Mouse (Mus musculus) heart, embryonic 16.5 days (tissue): ENCODE measurements around the gene Vsx2. TPM values are rescaled to one million over a fixed set of nuclear protein-coding genes. Genes with fewer than 3 reads are reported as not detected.

Experiments
- ATAC-seq: fragments of 200-750 bp; cut with Nextera tagmentation; replicated peaks from 2 replicates; pipeline ENCODE4 v1.8.0; 2017; ENCODE audit warnings: moderate number of reproducible peaks; ENCODE audit not compliant: insufficient read depth, low FRiP score; ENCODE audit errors: extremely low read depth
- H3K27ac ChIP-seq: fragments of 300-500 bp; sonication (generic); 2 replicates; pipeline ENCODE4 v1.5.1; 2014; ENCODE audit warnings: mild to moderate bottlenecking, low read length, control low read depth, moderate library complexity
- H3K27me3 ChIP-seq: fragments of 300-500 bp; sonication (generic); 2 replicates; pipeline ENCODE4 v1.6.1; 2014; ENCODE audit warnings: low read length, mixed read lengths; ENCODE audit not compliant: control insufficient read depth, insufficient read depth
- H3K36me3 ChIP-seq: fragments of 300-500 bp; sonication (generic); 2 replicates; pipeline ENCODE4 v1.6.1; 2014; ENCODE audit not compliant: control insufficient read depth, insufficient read depth
- H3K4me1 ChIP-seq: fragments of 300-500 bp; sonication (generic); 2 replicates; pipeline ENCODE4 v1.6.1; 2014; ENCODE audit warnings: low read length, mixed read lengths; ENCODE audit not compliant: control insufficient read depth, insufficient read depth
- H3K4me2 ChIP-seq: fragments of 300-500 bp; sonication (generic); 2 replicates; pipeline ENCODE4 v1.6.1; 2014; ENCODE audit warnings: low read depth, mild to moderate bottlenecking, control low read depth, low read length
- H3K4me3 ChIP-seq: fragments of 300-500 bp; sonication (generic); 2 replicates; pipeline ENCODE4 v1.5.1; 2014; ENCODE audit warnings: mild to moderate bottlenecking, control low read depth, low read length
- H3K9ac ChIP-seq: fragments of 300-500 bp; sonication (generic); 2 replicates; pipeline ENCODE4 v1.6.1; 2014; ENCODE audit warnings: low read length, control low read depth
- H3K9me3 ChIP-seq: fragments of 300-500 bp; sonication (generic); replicated peaks from 2 replicates; pipeline ENCODE4 v1.6.1; 2016; ENCODE audit warnings: low read length; ENCODE audit not compliant: control insufficient read depth
- WGBS: fragments of 180-500 bp; shearing (Covaris S2); extraction: QIAGEN DNeasy Blood & Tissue Kit; methylation state at CpG from one replicate; pipeline ENCODE4 v1.1.7; 2014; 5-methylcytosine and 5-hydroxymethylcytosine counted together
- polyA plus RNA-seq: library from polyadenylated mRNA; unstranded; fragments of >200 nt; fragmentation: Nextera tagmentation; extraction: Ambion mirVana; gene quantifications from 2 replicates; pipeline ENCODE4 v1.2.1, GENCODE M21; 2015

Gene Vsx2
- not detected in 2 replicates for polyA plus RNA-seq

GRCm38 (mm10) chr12:84569336-84569970 is at the start of gene Vsx2:
Gene Vsx2 (plus strand): TSS chr12:84569762.
- 2% methylated on average over 25 of the region's 25 CpGs for WGBS
- ATAC-seq = no peak; the same call in 1 of the 2 replicates
- H3K27ac ChIP-seq = no peak within 1 kb of the TSS
- peak within 1 kb of the TSS; percentile 26; the same call in 1 of the 2 replicates for H3K9ac ChIP-seq
- peak within 1 kb of the TSS; percentile 47 for H3K4me2 ChIP-seq
- H3K36me3 ChIP-seq = no peaks in the 10 kb centered on the region
- peaks cover 66% of the 10 kb centered on the region for H3K27me3 ChIP-seq
- peaks cover 20% of the 10 kb centered on the region for H3K4me1 ChIP-seq
- peak within 1 kb of the TSS; percentile 36 for H3K4me3 ChIP-seq
- no peaks in the 10 kb centered on the region for H3K9me3 ChIP-seq

GRCm38 (mm10) chr12:84523728-84524127 is 45.8 kb upstream of the Vsx2 start:
- 68% methylated on average over 3 of the region's 3 CpGs for WGBS
- Histone ChIP-seq H3K36me3 (no peaks in the 10 kb centered on the region), H3K9me3 (no peaks in the 10 kb centered on the region), H3K4me2 (no peak overlapping the region), H3K9ac (no peak overlapping the region), H3K27me3 (no peaks in the 10 kb centered on the region), H3K27ac (no peak overlapping the region), H3K4me1 (no peaks in the 10 kb centered on the region), H3K4me3 (no peak overlapping the region)
- no peak for ATAC-seq

GRCm38 (mm10) chr12:84524147-84525050 is 45.2 kb upstream of the Vsx2 start:
- H3K4me3 ChIP-seq = no peak overlapping the region
- WGBS = 66% methylated on average over 11 of the region's 11 CpGs
- no peaks in the 10 kb centered on the region for H3K36me3 ChIP-seq
- H3K9me3 ChIP-seq = no peaks in the 10 kb centered on the region
- H3K9ac ChIP-seq = no peak overlapping the region
- no peak for ATAC-seq
- H3K4me2 ChIP-seq = no peak overlapping the region
- H3K27ac ChIP-seq = no peak overlapping the region
- no peaks in the 10 kb centered on the region for H3K4me1 ChIP-seq
- no peaks in the 10 kb centered on the region for H3K27me3 ChIP-seq

- no peaks in the 10 kb centered on the region for H3K27me3 ChIP-seq
- H3K9ac ChIP-seq = no peak overlapping the region
- ATAC-seq = no peak
- H3K4me3 ChIP-seq = no peak overlapping the region
- H3K4me2 ChIP-seq = no peak overlapping the region
- 80% methylated on average over 12 of the region's 12 CpGs for WGBS
- no peaks in the 10 kb centered on the region for H3K36me3 ChIP-seq
- no peaks in the 10 kb centered on the region for H3K9me3 ChIP-seq
- H3K27ac ChIP-seq = no peak overlapping the region
- H3K4me1 ChIP-seq = no peaks in the 10 kb centered on the region
Measured at GRCm38 (mm10) chr12:84525422-84525821, 44.1 kb upstream of the Vsx2 start.

- ATAC-seq = no peak
- no peaks in the 10 kb centered on the region for H3K27me3 ChIP-seq
- no peaks in the 10 kb centered on the region for H3K4me1 ChIP-seq
- no peak overlapping the region for H3K9ac ChIP-seq
- no peaks in the 10 kb centered on the region for H3K9me3 ChIP-seq
- H3K4me3 ChIP-seq = no peak overlapping the region
- no peak overlapping the region for H3K27ac ChIP-seq
- WGBS = 76% methylated on average over 5 of the region's 5 CpGs
- H3K36me3 ChIP-seq = no peaks in the 10 kb centered on the region; the same call in 1 of the 2 replicates
- no peak overlapping the region for H3K4me2 ChIP-seq
Measured at GRCm38 (mm10) chr12:84530426-84530825, 39.1 kb upstream of the Vsx2 start.

- H3K36me3 ChIP-seq = no peaks in the 10 kb centered on the region; the same call in 1 of the 2 replicates
- no peak overlapping the region for H3K4me2 ChIP-seq
- no peaks in the 10 kb centered on the region for H3K27me3 ChIP-seq
- H3K4me3 ChIP-seq = no peak overlapping the region
- H3K27ac ChIP-seq = no peak overlapping the region
- no peaks in the 10 kb centered on the region for H3K9me3 ChIP-seq
- no peaks in the 10 kb centered on the region for H3K4me1 ChIP-seq
- no peak for ATAC-seq
- no peak overlapping the region for H3K9ac ChIP-seq
- 74% methylated on average over 13 of the region's 13 CpGs for WGBS
Measured at GRCm38 (mm10) chr12:84531906-84532829, 37.4 kb upstream of the Vsx2 start.

GRCm38 (mm10) chr12:84532830-84533199 is 36.7 kb upstream of the Vsx2 start:
- H3K27me3 ChIP-seq = no peaks in the 10 kb centered on the region
- no peaks in the 10 kb centered on the region for H3K9me3 ChIP-seq
- ATAC-seq = no peak
- H3K36me3 ChIP-seq = no peaks in the 10 kb centered on the region; the same call in 1 of the 2 replicates
- H3K4me3 ChIP-seq = no peak overlapping the region
- 89% methylated on average over 8 of the region's 8 CpGs for whole genome bisulfite sequencing
- H3K4me1 ChIP-seq = no peaks in the 10 kb centered on the region
- H3K27ac ChIP-seq = no peak overlapping the region
- no peak overlapping the region for H3K9ac ChIP-seq
- H3K4me2 ChIP-seq = no peak overlapping the region

GRCm38 (mm10) chr12:84533706-84534486 is 35.7 kb upstream of the Vsx2 start:
- Histone ChIP-seq H3K27me3 (no peaks in the 10 kb centered on the region), H3K27ac (no peak overlapping the region), H3K4me2 (no peak overlapping the region), H3K4me1 (no peaks in the 10 kb centered on the region), H3K4me3 (no peak overlapping the region), H3K36me3 (no peaks in the 10 kb centered on the region; the same call in 1 of the 2 replicates), H3K9me3 (no peaks in the 10 kb centered on the region), H3K9ac (no peak overlapping the region)
- 72% methylated on average over 7 of the region's 7 CpGs for WGBS
- ATAC-seq = no peak
